Mouse (Mus musculus) olfactory bulb, adult 2 months (tissue): ENCODE results near the gene Satb2. TPM values are rescaled to one million over a fixed set of nuclear protein-coding genes. Genes with fewer than 3 reads are reported as not detected.
A peak's percentile ranks its signal among the peaks of the same experiment; 100 is the strongest.

Experiments
- H3K27ac ChIP-seq: fragments of 200-500 bp; 2 replicates; pipeline ENCODE4 v1.5.1; 2012; ENCODE audit warnings: low read depth, low read length; ENCODE audit not compliant: insufficient read depth
- H3K4me1 ChIP-seq: fragments of 200-500 bp; 2 replicates; pipeline ENCODE4 v1.6.1; 2012; ENCODE audit warnings: low read length; ENCODE audit not compliant: control insufficient read depth, insufficient read depth
- H3K4me3 ChIP-seq: fragments of 200-500 bp; 2 replicates; pipeline ENCODE4 v1.5.1; 2012; ENCODE audit warnings: mild to moderate bottlenecking, low read depth, low read length, moderate library complexity; ENCODE audit not compliant: insufficient read depth
- CTCF ChIP-seq: fragments of 200-500 bp; IDR thresholded peaks from 2 replicates; pipeline ENCODE4 v1.5.1; 2012; ENCODE audit warnings: low read depth, mild to moderate bottlenecking, low read length, moderate library complexity; ENCODE audit not compliant: insufficient read depth
- POLR2A ChIP-seq: fragments of 200-500 bp; IDR thresholded peaks from 2 replicates; pipeline ENCODE4 v1.6.1; 2012; ENCODE audit warnings: mild to moderate bottlenecking, low read depth, low read length, moderate library complexity; ENCODE audit not compliant: insufficient read depth
- WGBS: fragments of 180-500 bp; shearing (Covaris S2); methylation state at CpG from one replicate; pipeline ENCODE4 v1.1.7; 2018; 5-methylcytosine and 5-hydroxymethylcytosine counted together
- polyA plus RNA-seq: library from polyadenylated mRNA; stranded (reverse); fragments of >200 nt; gene quantifications from 2 replicates; pipeline ENCODE4 v1.2.4, GENCODE M21; 2012; ENCODE audit warnings: low replicate concordance; ENCODE audit not compliant: missing spikeins, insufficient read depth, insufficient read length

Gene Satb2
- polyA plus RNA-seq, 1 experiment: not detected

- WGBS: 14% methylated on average over 12 of the region's 12 CpGs
- Histone ChIP-seq H3K27ac (no peak overlapping the region), H3K4me1 (peaks cover 21% of the 10 kb centered on the region), H3K4me3 (no peak overlapping the region)
- TF ChIP-seq POLR2A (no peak), CTCF (no peak)
Observed at GRCm38 (mm10) chr1:56975546-56975945, 2.9 kb downstream of the Satb2 start.

DNA sequence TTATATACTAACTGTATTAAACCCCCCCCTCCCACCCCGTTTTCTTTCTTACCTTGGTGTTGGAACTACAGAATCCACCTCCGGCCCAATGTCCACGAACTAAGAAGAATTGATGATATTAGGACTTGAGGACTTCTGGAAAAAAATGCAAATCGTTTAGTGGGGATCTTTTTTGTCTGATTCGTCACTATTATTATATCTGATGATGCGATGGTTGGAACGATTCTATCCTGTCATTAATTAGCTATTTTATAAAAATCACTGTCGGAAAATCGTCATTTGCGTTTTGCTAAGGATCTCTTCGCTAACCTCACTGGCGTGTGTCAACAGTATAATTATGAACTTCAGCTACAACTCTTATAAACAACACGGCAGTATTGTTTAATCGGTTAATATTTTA, 4.3 kb downstream of the Satb2 start:
- TF ChIP-seq CTCF (no peak), POLR2A (no peak)
- H3K4me1 ChIP-seq: peaks cover 27% of the 10 kb centered on the region
- no peak overlapping the region for H3K27ac ChIP-seq
- H3K4me3 ChIP-seq: no peak overlapping the region
- 11% methylated on average over 14 of the region's 14 CpGs for WGBS

GRCm38 (mm10) chr1:56973593-56973950, 4.9 kb downstream of the Satb2 start:
- WGBS: under 1% methylated on average over 16 of the region's 16 CpGs
- Histone ChIP-seq H3K4me3 (peak overlapping the region; percentile 73), H3K27ac (no peak overlapping the region), H3K4me1 (peaks cover 27% of the 10 kb centered on the region)
- TF ChIP-seq CTCF: no peak
- no peak for TF ChIP-seq POLR2A

- H3K4me3 ChIP-seq: peak overlapping the region; percentile 73
- under 1% methylated on average over 47 of the region's 47 CpGs for WGBS
- no peak overlapping the region for H3K27ac ChIP-seq
- H3K4me1 ChIP-seq: peaks cover 27% of the 10 kb centered on the region
- TF ChIP-seq POLR2A (no peak), CTCF (no peak)
Observed at GRCm38 (mm10) chr1:56972950-56973592, 5.4 kb downstream of the Satb2 start.

DNA sequence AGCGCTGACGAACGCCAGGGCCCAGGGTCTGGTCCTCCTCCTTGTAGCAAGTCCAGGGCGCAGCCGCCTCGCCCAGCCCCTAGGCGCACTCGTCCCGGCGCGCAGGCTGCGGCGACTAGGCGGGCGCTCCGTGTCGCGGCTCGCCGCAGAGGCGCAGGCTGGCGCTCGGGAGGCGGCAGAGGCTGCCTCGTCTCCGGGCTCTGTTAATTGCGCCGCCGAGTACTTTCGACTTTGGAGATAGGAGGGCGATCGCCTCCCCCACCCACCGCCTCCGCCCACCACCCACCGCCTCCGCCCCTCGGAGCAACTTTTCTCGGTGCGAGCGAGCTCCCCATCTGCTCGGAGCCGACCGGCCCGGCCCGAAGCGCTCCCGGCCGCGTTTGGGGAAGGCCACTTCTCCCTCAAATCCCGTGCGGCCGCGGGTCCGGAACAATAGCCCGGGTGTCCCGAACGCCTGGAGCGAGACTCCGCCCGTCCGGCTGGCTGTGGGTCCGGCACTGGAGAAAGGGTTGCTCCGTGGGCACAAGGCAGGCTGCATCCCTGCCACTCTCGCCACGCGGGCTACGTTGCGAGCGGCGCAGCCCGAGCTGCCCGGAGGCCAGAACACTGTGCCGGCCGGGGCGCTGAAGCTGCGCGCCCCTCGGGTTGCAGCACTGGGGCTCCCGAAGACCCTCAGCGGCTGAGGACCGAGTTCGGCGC, 6.0 kb downstream of the Satb2 start:
- TF ChIP-seq POLR2A: no peak
- TF ChIP-seq CTCF: no peak

GRCm38 (mm10) chr1:56971942-56972250, 6.6 kb downstream of the Satb2 start:
- H3K4me1 ChIP-seq: peaks cover 24% of the 10 kb centered on the region
- peak overlapping the region; percentile 73 for H3K4me3 ChIP-seq
- no peak for TF ChIP-seq POLR2A
- no peak for TF ChIP-seq CTCF
- no peak overlapping the region for H3K27ac ChIP-seq
- WGBS: under 1% methylated on average over 22 of the region's 23 CpGs

More for the DNA sequence above, 6.0 kb downstream of the Satb2 start:
- H3K27ac ChIP-seq: no peak overlapping the region
- peaks cover 27% of the 10 kb centered on the region for H3K4me1 ChIP-seq
- peak overlapping the region; percentile 73 for H3K4me3 ChIP-seq
- under 1% methylated on average over 83 of the region's 83 CpGs for WGBS

DNA sequence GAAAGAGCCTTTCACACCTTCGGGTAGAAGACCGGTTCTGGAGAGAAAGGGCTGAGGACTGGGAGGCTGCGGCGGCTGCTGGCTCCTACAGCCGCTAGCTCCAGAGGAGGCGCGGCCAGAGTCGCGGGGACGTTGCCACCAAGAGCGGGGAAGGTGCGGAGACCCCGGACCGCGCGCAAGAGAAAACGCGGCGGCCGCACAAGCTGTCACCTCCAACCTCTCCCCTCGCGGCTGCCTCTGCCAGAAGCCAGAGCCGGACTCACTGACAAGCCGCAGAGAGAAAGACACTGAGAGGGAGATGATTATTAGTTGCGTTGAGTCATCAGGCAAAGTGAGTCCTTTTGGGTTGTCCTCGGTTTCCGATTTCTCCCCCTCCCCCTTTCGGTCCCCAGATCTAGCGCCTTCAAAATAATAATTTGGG, 7.0 kb downstream of the Satb2 start:
- 2% methylated on average over 29 of the region's 29 CpGs for WGBS
- no peak overlapping the region for H3K27ac ChIP-seq

GRCm38 (mm10) chr1:56970740-56971141, 7.7 kb downstream of the Satb2 start:
- peaks cover 24% of the 10 kb centered on the region for H3K4me1 ChIP-seq
- WGBS: 3% methylated on average over 27 of the region's 27 CpGs
- TF ChIP-seq POLR2A (no peak), CTCF (no peak)
- no peak overlapping the region for H3K27ac ChIP-seq
- 0 out of 2 replicates have a peak overlapping the region, but pooled peaks have one; percentile 6 for H3K4me3 ChIP-seq

More for the DNA sequence above, 7.0 kb downstream of the Satb2 start:
- TF ChIP-seq POLR2A (no peak), CTCF (no peak)
- H3K4me3 ChIP-seq: peak overlapping the region; percentile 12; the same call in 1 of the 2 replicates
- H3K4me1 ChIP-seq: peaks cover 24% of the 10 kb centered on the region
